Mouse (Mus musculus) C2C12 (cell line): ENCODE measurements at regions not wholly inside any gene's neighbourhood (a gene's known extent, or its start where the extent isn't known, plus 50 kb on each side); places are given as distances from the start of the nearest gene placed in this dataset.

Source experiments
- CEBPB ChIP-seq: IDR thresholded peaks from one replicate; pipeline ENCODE4 v1.6.1; 2011; ENCODE audit warnings: low read depth, mild to moderate bottlenecking, control low read depth, moderate library complexity
- CTCF ChIP-seq: IDR thresholded peaks from one replicate; pipeline ENCODE4 v1.5.1; 2011; ENCODE audit not compliant: control insufficient read depth, insufficient read depth, insufficient read length
- FOSL1 ChIP-seq: IDR thresholded peaks from one replicate; pipeline ENCODE4 v1.8.0; 2011; ENCODE audit warnings: mild to moderate bottlenecking, low read length; ENCODE audit not compliant: poor library complexity, insufficient read depth, severe bottlenecking
- MAX ChIP-seq: IDR thresholded peaks from one replicate; pipeline ENCODE4 v1.6.1; 2011; ENCODE audit warnings: mild to moderate bottlenecking, control low read depth
- MYOD1 ChIP-seq: IDR thresholded peaks from one replicate; pipeline ENCODE4 v1.6.1; 2011; ENCODE audit warnings: low read depth; ENCODE audit not compliant: control insufficient read depth, insufficient read length
- MYOG ChIP-seq: IDR thresholded peaks from one replicate; pipeline ENCODE4 v1.6.1; 2011; ENCODE audit not compliant: control insufficient read depth, insufficient read length; ENCODE audit errors: extremely low read depth
- USF1 ChIP-seq: IDR thresholded peaks from one replicate; pipeline ENCODE4 v1.6.1; 2011; ENCODE audit warnings: low read depth, mild to moderate bottlenecking, control low read depth, moderate library complexity

GRCm38 (mm10) chr4:22110400-22110799 is 179.3 kb downstream of the Faxc start:
- TF ChIP-seq CTCF (no peak), USF1 (no peak), MYOG (no peak), MAX (no peak), FOSL1 (no peak), CEBPB (no peak), MYOD1 (no peak)
